Mouse (Mus musculus): ENCODE results near the gene Olfr655. TPM values are rescaled to one million over a fixed set of nuclear protein-coding genes. Genes with fewer than 3 reads are reported as not detected.

Olfr655 gene
- not detected for polyA plus RNA-seq (2014; fragmentation: Illumina TruSeq; extraction: RNeasy Lipid Tissue Mini Kit (QIAGEN cat#74804); ENCODE audit: insufficient read depth, low read depth, low replicate concordance)

GRCm38 (mm10) chr7:104601679-104602078, at the start of gene Olfr655:
TSS of gene Olfr655 (minus strand) at chr7:104601779.

DNA sequence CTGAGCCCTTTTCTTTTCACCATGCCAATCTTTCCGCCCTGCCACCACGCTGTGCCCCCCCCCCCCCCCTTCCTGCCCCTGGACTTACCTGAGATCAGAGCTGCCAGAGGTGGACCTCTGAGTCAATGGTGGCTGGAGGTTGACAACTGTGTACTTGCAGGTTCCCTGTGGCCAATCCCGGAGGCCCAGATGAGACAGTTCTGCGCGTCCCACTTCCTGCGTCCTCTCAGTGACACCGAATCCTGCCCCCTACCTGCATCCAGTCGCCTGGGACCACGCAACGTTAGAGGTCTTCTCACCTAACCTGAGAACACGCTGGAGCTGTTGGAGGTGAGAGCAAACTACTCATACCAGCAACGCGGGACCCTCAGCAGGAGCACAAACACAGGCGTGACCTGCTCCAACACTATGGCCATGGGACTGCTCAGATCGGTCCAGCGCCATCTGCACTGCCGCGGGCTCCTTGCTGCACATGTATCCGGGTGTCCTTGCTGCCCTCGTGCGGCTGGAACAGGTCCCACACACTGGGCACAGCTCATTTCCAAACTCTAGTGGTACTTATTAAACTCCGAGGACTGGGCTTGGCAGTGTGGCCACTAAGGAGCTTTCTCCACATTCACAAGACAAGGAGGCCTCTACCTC, 45.4 kb upstream of the Olfr655 start, which contains the start of gene Olfr658:
Gene Olfr658 (minus strand): TSS at position 465 of the 642 bp plus-strand sequence.

GRCm38 (mm10) chr7:104624494-104624893, 22.9 kb upstream of the Olfr655 start, which contains the start of gene Olfr657:
TSS of gene Olfr657 (plus strand) at chr7:104624794.

DNA sequence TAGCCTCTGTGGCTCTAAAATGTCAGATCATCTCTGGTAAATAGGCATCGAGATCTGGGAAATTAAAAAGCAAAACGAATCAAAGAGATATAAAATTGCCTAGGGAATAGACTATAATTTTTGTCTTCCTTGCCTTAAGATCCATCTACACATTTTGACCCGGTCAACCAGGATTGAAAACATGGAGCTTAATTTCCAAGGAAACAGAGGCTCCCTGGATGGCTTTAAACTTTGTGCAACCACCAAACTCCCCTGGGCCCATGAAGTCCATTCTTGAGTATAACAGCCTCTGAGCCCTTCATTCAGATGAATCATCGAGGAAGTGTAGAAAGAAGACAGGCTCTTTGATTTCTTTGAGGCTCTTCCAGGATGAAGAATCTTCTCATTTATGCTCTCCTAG, 12.1 kb upstream of the Olfr655 start, which contains the start of gene Olfr656:
Gene Olfr656 (plus strand): TSS at position 301 of the 400 bp plus-strand sequence.

DNA sequence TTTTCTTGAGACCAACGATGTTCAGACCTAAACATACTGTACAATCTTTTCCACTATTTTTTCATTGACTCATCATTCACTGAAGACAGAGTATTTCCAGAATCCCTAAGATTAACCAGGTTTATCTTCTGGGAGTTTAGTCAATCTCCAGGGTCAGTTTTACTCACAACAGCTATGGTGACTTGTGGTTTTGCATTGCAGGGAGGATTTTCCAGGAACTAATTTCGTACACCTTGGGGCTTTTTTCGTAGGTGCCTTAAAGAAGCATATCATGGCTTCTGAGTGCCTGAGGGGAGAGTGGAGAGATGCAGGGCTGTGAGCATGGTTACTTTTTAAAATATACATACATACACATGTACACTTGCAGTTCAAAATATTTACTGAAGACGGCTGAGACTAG, 14.9 kb downstream of the Olfr655 start, which contains the start of gene Olfr654:
Gene Olfr654 (plus strand): TSS at position 301 of the 400 bp plus-strand sequence.

DNA sequence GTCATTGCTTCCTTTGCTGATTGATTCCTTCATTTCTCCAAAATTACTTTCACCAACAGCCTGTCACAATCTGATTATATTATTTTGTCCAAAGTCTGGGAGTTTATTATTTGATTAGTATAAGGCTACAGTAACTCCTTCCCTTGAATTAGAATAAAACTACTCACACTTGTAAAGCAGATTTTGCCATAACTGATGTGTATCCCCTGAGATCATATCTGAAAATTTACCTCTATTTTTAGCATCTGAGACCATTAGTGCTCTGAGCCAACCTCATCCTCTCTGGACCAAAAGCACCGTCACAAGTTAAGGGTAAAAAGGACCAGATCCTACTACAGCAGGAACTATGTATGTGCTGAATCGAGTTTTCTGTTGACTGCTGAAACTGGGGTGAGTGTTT, 24.6 kb downstream of the Olfr655 start, which contains the start of gene Olfr653:
Gene Olfr653 (plus strand): TSS at position 301 of the 400 bp plus-strand sequence.

GRCm38 (mm10) chr7:104560601-104561000, 41.0 kb downstream of the Olfr655 start, which contains the start of gene Olfr652:
TSS of gene Olfr652 (plus strand) at chr7:104560901.

GRCm38 (mm10) chr7:104549833-104550232, 51.7 kb downstream of the Olfr655 start, which contains the start of gene Olfr651:
TSS of gene Olfr651 (plus strand) at chr7:104550133.

Other genes starting within 250 kb of the Olfr655 start
- gene Trim12c, start 248.4 kb downstream of the Olfr655 start, polyA plus RNA-seq (2014; fragmentation: Illumina TruSeq; extraction: RNeasy Lipid Tissue Mini Kit (QIAGEN cat#74804); ENCODE audit: insufficient read depth, low read depth, low replicate concordance), result 12.5 TPM
- 1.8 TPM for gene Trim30b, start 231.9 kb downstream of the Olfr655 start, polyA plus RNA-seq (2014; fragmentation: Illumina TruSeq; extraction: RNeasy Lipid Tissue Mini Kit (QIAGEN cat#74804); ENCODE audit: insufficient read depth, low read depth, low replicate concordance)
- 0.22 TPM for gene Trim30c, start 200.9 kb downstream of the Olfr655 start, polyA plus RNA-seq (2014; fragmentation: Illumina TruSeq; extraction: RNeasy Lipid Tissue Mini Kit (QIAGEN cat#74804); ENCODE audit: insufficient read depth, low read depth, low replicate concordance)
- 11.2 TPM for gene Trim30a, start 136.6 kb downstream of the Olfr655 start, polyA plus RNA-seq (2014; fragmentation: Illumina TruSeq; extraction: RNeasy Lipid Tissue Mini Kit (QIAGEN cat#74804); ENCODE audit: insufficient read depth, low read depth, low replicate concordance)
- gene Trim30d, start 93.9 kb downstream of the Olfr655 start, polyA plus RNA-seq (2014; fragmentation: Illumina TruSeq; extraction: RNeasy Lipid Tissue Mini Kit (QIAGEN cat#74804); ENCODE audit: insufficient read depth, low read depth, low replicate concordance), result 6.3 TPM
- not detected for gene Olfr651, start 51.6 kb downstream of the Olfr655 start, polyA plus RNA-seq (2014; fragmentation: Illumina TruSeq; extraction: RNeasy Lipid Tissue Mini Kit (QIAGEN cat#74804); ENCODE audit: insufficient read depth, low read depth, low replicate concordance)
- not detected for gene Olfr652, start 40.9 kb downstream of the Olfr655 start, polyA plus RNA-seq (2014; fragmentation: Illumina TruSeq; extraction: RNeasy Lipid Tissue Mini Kit (QIAGEN cat#74804); ENCODE audit: insufficient read depth, low read depth, low replicate concordance)
- gene Olfr653, start 24.5 kb downstream of the Olfr655 start, polyA plus RNA-seq (2014; fragmentation: Illumina TruSeq; extraction: RNeasy Lipid Tissue Mini Kit (QIAGEN cat#74804); ENCODE audit: insufficient read depth, low read depth, low replicate concordance), result not detected
- not detected for gene Olfr654, start 14.8 kb downstream of the Olfr655 start, polyA plus RNA-seq (2014; fragmentation: Illumina TruSeq; extraction: RNeasy Lipid Tissue Mini Kit (QIAGEN cat#74804); ENCODE audit: insufficient read depth, low read depth, low replicate concordance)
- not detected for gene Olfr656, start 12.2 kb upstream of the Olfr655 start, polyA plus RNA-seq (2014; fragmentation: Illumina TruSeq; extraction: RNeasy Lipid Tissue Mini Kit (QIAGEN cat#74804); ENCODE audit: insufficient read depth, low read depth, low replicate concordance)
- not detected for gene Olfr657, start 23.0 kb upstream of the Olfr655 start, polyA plus RNA-seq (2014; fragmentation: Illumina TruSeq; extraction: RNeasy Lipid Tissue Mini Kit (QIAGEN cat#74804); ENCODE audit: insufficient read depth, low read depth, low replicate concordance)
- not detected for gene Olfr658, start 45.5 kb upstream of the Olfr655 start, polyA plus RNA-seq (2014; fragmentation: Illumina TruSeq; extraction: RNeasy Lipid Tissue Mini Kit (QIAGEN cat#74804); ENCODE audit: insufficient read depth, low read depth, low replicate concordance)
- not detected for gene Olfr659, start 65.0 kb upstream of the Olfr655 start, polyA plus RNA-seq (2014; fragmentation: Illumina TruSeq; extraction: RNeasy Lipid Tissue Mini Kit (QIAGEN cat#74804); ENCODE audit: insufficient read depth, low read depth, low replicate concordance)
- not detected for gene Olfr661, start 84.7 kb upstream of the Olfr655 start, polyA plus RNA-seq (2014; fragmentation: Illumina TruSeq; extraction: RNeasy Lipid Tissue Mini Kit (QIAGEN cat#74804); ENCODE audit: insufficient read depth, low read depth, low replicate concordance)
- not detected for gene Usp17le, start 175.7 kb upstream of the Olfr655 start, polyA plus RNA-seq (2014; fragmentation: Illumina TruSeq; extraction: RNeasy Lipid Tissue Mini Kit (QIAGEN cat#74804); ENCODE audit: insufficient read depth, low read depth, low replicate concordance)
- not detected for gene Usp17lb, start 240.8 kb upstream of the Olfr655 start, polyA plus RNA-seq (2014; fragmentation: Illumina TruSeq; extraction: RNeasy Lipid Tissue Mini Kit (QIAGEN cat#74804); ENCODE audit: insufficient read depth, low read depth, low replicate concordance)

Data from lung, adult 10 weeks (tissue).